Mouse (Mus musculus) forebrain, embryonic 12.5 days (tissue): Measurements from ENCODE around the gene Il17rb. TPM values are rescaled to one million over a fixed set of nuclear protein-coding genes. Genes with fewer than 3 reads are reported as not detected.

Experiments
- microRNA-seq: library from miRNA; unstranded; fragments of <30 nt; microRNA quantifications from one replicate; pipeline ENCODE4, GENCODE M21; 2017
- polyA plus RNA-seq: library from polyadenylated mRNA; unstranded; fragments of >200 nt; fragmentation: Nextera tagmentation; extraction: Ambion mirVana; gene quantifications from 2 replicates; pipeline ENCODE4 v1.2.1, GENCODE M21; 2016

Gene Il17rb
- polyA plus RNA-seq, 1 experiment from 2014 or later, result 1.1 TPM

Small RNAs within 50 kb of the gene (microRNA-seq; reads per million reads assigned to microRNA genes)
- gene Mir6947, result 1.2 reads per million

Other genes with a start within 250 kb of the Il17rb start
- gene Selenok, start 40.6 kb downstream of the Il17rb start, polyA plus RNA-seq, result 365 and 380 TPM in 2 replicates
- 88.1 and 89.4 TPM in 2 replicates for gene Actr8, start 30.6 kb downstream of the Il17rb start, polyA plus RNA-seq
- gene Chdh, start 127 bp upstream of the Il17rb start, polyA plus RNA-seq, result 0.04 TPM in 1 of 2 replicates, not detected in the other